ENCODE assay signal across 12 mouse cellular contexts in the genomic region with DNA sequence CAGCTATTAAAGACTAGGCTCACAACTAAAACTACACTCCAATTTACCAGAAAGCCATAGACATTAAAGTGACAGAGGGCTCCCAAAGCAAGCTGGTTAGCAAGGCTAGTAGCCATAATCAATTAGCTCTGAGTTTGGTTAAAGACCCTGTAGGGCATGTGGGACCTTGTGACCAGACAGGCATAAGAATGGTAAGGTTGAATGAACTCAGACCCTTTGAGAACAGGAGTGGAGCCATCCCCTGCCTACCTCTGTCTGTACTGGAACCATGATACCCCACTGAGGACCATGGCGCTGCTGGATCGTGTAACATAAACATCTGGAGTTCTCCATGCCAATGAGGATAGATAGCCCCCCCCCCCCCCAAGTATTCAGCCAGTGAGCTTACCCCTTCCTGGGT. TPM values are rescaled to one million over a fixed set of nuclear protein-coding genes. Genes with fewer than 3 reads are reported as not detected.
DNase-seq lines count a peak whose midpoint lies in the region; ATAC-seq and TF ChIP-seq lines count a peak whose summit lies in the region.
"Had no signal": no experiment of that assay in that cellular context is flagged by ENCODE, and none has a peak within 500 bp of the region (broad histone marks: within the 10 kb centered on the region; RNA-seq: fewer than 3 reads in every experiment).

No protein-coding gene starts in this region.

- ATAC-seq in hindbrain, embryonic 16.5 days = no peak
- no peak for ATAC-seq in midbrain, embryonic 15.5 days (replicated peaks)
- no peak for ATAC-seq in megakaryocyte-erythroid progenitor cell, adult 5-6 weeks (replicated peaks; ENCODE audit: low FRiP score, low TSS enrichment, poor library complexity, severe bottlenecking)

- H3K27me3 ChIP-seq in ES-Bruce4 (ENCODE audit: control insufficient read depth, insufficient read depth, low read length, poor library complexity, severe bottlenecking) = no peaks in the 10 kb centered on the region
- H3K27me3 ChIP-seq in hindbrain, embryonic 16.5 days (replicated peaks; ENCODE audit: control insufficient read depth, insufficient read depth, low read length) = no peaks in the 10 kb centered on the region
- H3K27me3 ChIP-seq in midbrain, embryonic 15.5 days (replicated peaks) = no peaks in the 10 kb centered on the region

- 44% methylated on average over 2 of the region's 2 CpGs for WGBS in hindbrain, embryonic 16.5 days
- 51% methylated on average over 2 of the region's 2 CpGs for WGBS in midbrain, embryonic 15.5 days

- peak overlapping the region; percentile 90 for H3K4me2 ChIP-seq in hindbrain, embryonic 16.5 days (ENCODE audit: low read length)
- peak overlapping the region; percentile 85 for H3K4me2 ChIP-seq in midbrain, embryonic 15.5 days

- DNase-seq in embryo, embryonic 10.5 days (ENCODE audit: low spot score) = peak; percentile 18
- no peak for DNase-seq in embryo, embryonic 9.5 days (ENCODE audit: extremely low spot score)
- no peak for DNase-seq in frontal cortex, postnatal 25 days (ENCODE audit: low spot score in 2 of 2)
- DNase-seq in ovary, adult 18-20 months (ENCODE audit: low spot score) = no peak
- DNase-seq: cerebellum, adult 9-10 months; lung, adult 2 months; right cerebral cortex, adult 18-20 months; thymus, postnatal 36 days had no signal

- no peaks in the 10 kb centered on the region for H3K36me3 ChIP-seq in ES-Bruce4 (ENCODE audit: control insufficient read depth, insufficient read depth, low read length, poor library complexity, severe bottlenecking)
- no peaks in the 10 kb centered on the region for H3K36me3 ChIP-seq in hindbrain, embryonic 16.5 days (ENCODE audit: control insufficient read depth, insufficient read depth, low read length)
- H3K36me3 ChIP-seq in midbrain, embryonic 15.5 days (replicated peaks) = no peaks in the 10 kb centered on the region

- TF ChIP-seq EP300 in ES-Bruce4 (IDR thresholded peaks at IDR 0.05; ENCODE audit: insufficient read depth, low read depth, low read length) = no peak

- no peaks in the 10 kb centered on the region for H3K9me3 ChIP-seq in ES-Bruce4 (replicated peaks; ENCODE audit: control insufficient read depth, insufficient read depth, low read length, poor library complexity, severe bottlenecking)
- no peaks in the 10 kb centered on the region for H3K9me3 ChIP-seq in hindbrain, embryonic 16.5 days (ENCODE audit: control insufficient read depth, low read length)
- H3K9me3 ChIP-seq in midbrain, embryonic 15.5 days = no peaks in the 10 kb centered on the region

- no peaks in the 10 kb centered on the region for H3K4me1 ChIP-seq in ES-Bruce4 (ENCODE audit: control insufficient read depth, insufficient read depth, low read length)
- peaks cover 2% of the 10 kb centered on the region for H3K4me1 ChIP-seq in hindbrain, embryonic 16.5 days (ENCODE audit: control insufficient read depth, insufficient read depth, low read depth, low read length)
- peaks cover 11% of the 10 kb centered on the region for H3K4me1 ChIP-seq in midbrain, embryonic 15.5 days

- no peak overlapping the region for H3K4me3 ChIP-seq in ES-Bruce4 (ENCODE audit: low read depth, low read length)
- H3K4me3 ChIP-seq in hindbrain, embryonic 16.5 days (ENCODE audit: low read length) = peak overlapping the region; percentile 47
- peak overlapping the region; percentile 41; the same call in 1 of the 2 replicates for H3K4me3 ChIP-seq in midbrain, embryonic 15.5 days

- no peak for TF ChIP-seq POLR2A in ES-Bruce4 (IDR thresholded peaks at IDR 0.05; ENCODE audit: insufficient read depth, low read length)

- H3K27ac ChIP-seq in ES-Bruce4 (ENCODE audit: insufficient read depth, low read length) = no peak overlapping the region
- no peak overlapping the region for H3K27ac ChIP-seq in hindbrain, embryonic 16.5 days (ENCODE audit: low read depth, low read length)
- no peak overlapping the region for H3K27ac ChIP-seq in midbrain, embryonic 15.5 days

- H3K9ac ChIP-seq in ES-Bruce4 (ENCODE audit: low read depth, poor library complexity, severe bottlenecking) = peak overlapping the region; percentile 49
- H3K9ac ChIP-seq in hindbrain, embryonic 16.5 days (ENCODE audit: low read depth, low read length) = no peak overlapping the region
- H3K9ac ChIP-seq in midbrain, embryonic 15.5 days = no peak overlapping the region

- no peak for TF ChIP-seq CTCF in ES-Bruce4 (IDR thresholded peaks at IDR 0.05; ENCODE audit: low read depth, low read length)

RNA-seq across cellular contexts. Expression of a gene that starts 27.4 kb away (rescaled TPM):
- not detected in 2 replicates for polyA plus RNA-seq in ES-Bruce4 (2011; ENCODE audit: insufficient read depth, insufficient read length, low read depth, missing spikeins)
- not detected in 2 replicates for polyA plus RNA-seq in hindbrain, embryonic 16.5 days (2015; fragmentation: Nextera tagmentation; extraction: Ambion mirVana)
- polyA plus RNA-seq in midbrain, embryonic 15.5 days (2015; fragmentation: Nextera tagmentation; extraction: Ambion mirVana) = not detected in 2 replicates
- total RNA-seq in megakaryocyte-erythroid progenitor cell, adult 5-6 weeks (2014; fragmentation: Nextera tagmentation) = not detected in 2 replicates
- not detected in 2 replicates for total RNA-seq in megakaryocyte-erythroid progenitor cell, adult 5-6 weeks (2017)
- polyA plus RNA-seq: lung, adult 2 months had no signal
